Mouse (Mus musculus) small intestine, adult 2 months (tissue): Measurements from ENCODE around the gene Rpl36a.

ENCODE experiments used
- CTCF ChIP-seq: fragments of 200-500 bp; IDR thresholded peaks from 2 replicates; pipeline ENCODE4 v1.5.1; 2012; ENCODE audit warnings: low read depth, mild to moderate bottlenecking, control low read depth, inconsistent platforms, low read length, moderate library complexity, mixed read lengths; ENCODE audit not compliant: insufficient replicate concordance, insufficient read length; ENCODE audit errors: extremely low read depth
- POLR2A ChIP-seq: fragments of 200-500 bp; IDR thresholded peaks from 2 replicates; pipeline ENCODE4 v1.6.1; 2012; ENCODE audit warnings: low read depth, mild to moderate bottlenecking, control low read depth, inconsistent platforms, low read length, moderate library complexity

DNA sequence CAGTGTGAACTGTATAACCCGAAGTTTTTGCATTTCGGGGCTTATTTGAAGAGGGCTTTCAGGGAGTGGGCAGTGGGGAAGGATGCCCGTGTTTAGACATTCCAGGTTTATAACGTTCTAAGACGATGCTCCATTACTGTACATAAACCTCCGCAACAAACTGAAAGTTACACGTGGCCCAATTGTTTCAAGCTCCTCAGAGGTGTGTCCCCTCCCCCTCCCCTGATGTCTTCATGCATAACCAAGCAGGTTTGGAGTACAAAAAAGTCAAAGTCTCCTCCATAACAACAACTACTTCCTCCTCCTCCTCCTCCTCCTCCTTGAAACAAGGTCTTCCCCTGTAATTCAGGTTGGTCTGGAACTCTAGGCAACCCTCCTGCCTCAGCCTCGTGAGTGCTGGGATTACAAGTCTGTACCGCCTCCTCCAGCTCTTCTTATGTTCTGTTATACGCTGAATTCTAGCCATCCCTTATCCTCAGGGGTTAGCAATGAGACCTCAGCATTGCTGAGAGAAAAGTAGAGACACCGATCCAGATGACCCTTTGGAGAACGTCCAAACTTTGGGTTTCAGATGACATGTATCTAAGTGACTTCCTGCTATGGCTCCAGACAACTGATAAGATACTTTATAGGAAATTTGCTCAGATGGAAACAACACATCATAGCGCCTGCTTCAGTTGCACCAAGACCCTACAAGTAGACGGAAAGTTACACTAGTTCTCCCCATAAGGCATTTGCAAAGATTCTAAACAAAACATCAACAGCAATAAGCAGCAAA is 4.7 kb upstream of the Rpl36a start:
- TF ChIP-seq CTCF, result no peak
- TF ChIP-seq POLR2A, result no peak
